Mouse (Mus musculus) megakaryocyte, embryonic 14.5 days (primary cell): ENCODE measurements around the gene Zfp536. TPM values are rescaled to one million over a fixed set of nuclear protein-coding genes. Genes with fewer than 3 reads are reported as not detected.
A peak's percentile ranks its signal among the peaks of the same experiment; 100 is the strongest.

Experiments
- H3K27me3 ChIP-seq: replicated peaks from 2 replicates; pipeline ENCODE3; 2012; ENCODE audit warnings: inconsistent platforms
- H3K36me3 ChIP-seq: replicated peaks from 2 replicates; pipeline ENCODE3; 2012; ENCODE audit warnings: low read length, inconsistent platforms, mixed read lengths
- H3K4me1 ChIP-seq: 2 replicates; pipeline ENCODE4 v1.6.1; 2012; ENCODE audit warnings: inconsistent platforms
- H3K4me3 ChIP-seq: replicated peaks from 2 replicates; pipeline ENCODE3; 2012; ENCODE audit warnings: moderate library complexity, mild to moderate bottlenecking, inconsistent platforms
- H3K9me3 ChIP-seq: 2 replicates; pipeline ENCODE4 v1.6.1; 2012; ENCODE audit warnings: inconsistent platforms
- FLI1 ChIP-seq: IDR thresholded peaks from 2 replicates; pipeline ENCODE4 v1.6.1; 2012; ENCODE audit warnings: low read length, inconsistent platforms, mixed read lengths
- GATA1 ChIP-seq: IDR thresholded peaks from 3 replicates; pipeline ENCODE4 v1.6.1; 2012; ENCODE audit warnings: mixed read lengths, low read length, inconsistent platforms, borderline replicate concordance
- polyA plus RNA-seq: library from polyadenylated mRNA; stranded (reverse); fragments of >175 nt; gene quantifications from 2 replicates; pipeline ENCODE4 v1.2.3, GENCODE M21; 2012; ENCODE audit warnings: low replicate concordance; ENCODE audit not compliant: insufficient read depth

Zfp536 gene
- polyA plus RNA-seq, 1 experiment, result not detected

DNA sequence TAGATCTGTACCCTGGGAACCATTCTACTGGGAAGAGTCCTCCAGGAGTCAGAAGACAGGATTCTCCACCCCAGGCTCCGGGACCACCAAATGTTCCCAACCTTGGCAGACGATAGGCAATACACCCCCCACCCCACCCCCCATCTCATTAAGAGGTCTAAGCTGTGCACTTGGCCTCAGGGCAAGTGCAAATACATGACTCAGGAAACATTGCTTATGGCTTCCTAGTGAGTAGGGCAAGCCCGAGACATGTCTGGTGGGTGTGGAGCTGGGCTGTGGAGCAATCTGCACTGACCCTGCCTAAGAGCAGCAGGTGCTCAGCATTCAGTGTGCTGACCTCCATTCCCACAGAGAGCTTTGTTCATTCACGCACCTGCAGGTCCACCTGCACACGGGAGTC, 78.4 kb downstream of the Zfp536 start:
- Histone ChIP-seq H3K27me3 (no peaks in the 10 kb centered on the region), H3K36me3 (no peaks in the 10 kb centered on the region), H3K9me3 (peaks cover 22% of the 10 kb centered on the region; the same call in 1 of the 2 replicates), H3K4me1 (no peaks in the 10 kb centered on the region), H3K4me3 (no peak overlapping the region)
- TF ChIP-seq GATA1 (no peak), FLI1 (no peak)

- Histone ChIP-seq H3K4me3 (no peak overlapping the region), H3K4me1 (no peaks in the 10 kb centered on the region), H3K36me3 (no peaks in the 10 kb centered on the region), H3K9me3 (peaks cover 25% of the 10 kb centered on the region; the same call in 1 of the 2 replicates), H3K27me3 (no peaks in the 10 kb centered on the region)
- TF ChIP-seq GATA1, result no peak
- no peak for TF ChIP-seq FLI1
These were observed 82.8 kb downstream of the Zfp536 start for GRCm38 (mm10) chr7:37690606-37691005.

GRCm38 (mm10) chr7:37689561-37690305, 83.7 kb downstream of the Zfp536 start:
- no peak overlapping the region for H3K4me3 ChIP-seq
- peaks cover 25% of the 10 kb centered on the region; the same call in 1 of the 2 replicates for H3K9me3 ChIP-seq
- H3K4me1 ChIP-seq, result no peaks in the 10 kb centered on the region
- TF ChIP-seq GATA1 (no peak), FLI1 (no peak)
- no peaks in the 10 kb centered on the region for H3K27me3 ChIP-seq
- H3K36me3 ChIP-seq, result no peaks in the 10 kb centered on the region

- no peak overlapping the region for H3K4me3 ChIP-seq
- no peaks in the 10 kb centered on the region for H3K36me3 ChIP-seq
- H3K9me3 ChIP-seq, result peaks cover 25% of the 10 kb centered on the region; the same call in 1 of the 2 replicates
- H3K4me1 ChIP-seq, result no peaks in the 10 kb centered on the region
- TF ChIP-seq GATA1 (no peak), FLI1 (no peak)
- no peaks in the 10 kb centered on the region for H3K27me3 ChIP-seq
These were observed 84.3 kb downstream of the Zfp536 start for GRCm38 (mm10) chr7:37689107-37689511.

- Histone ChIP-seq H3K9me3 (peaks cover 16% of the 10 kb centered on the region; the same call in 1 of the 2 replicates), H3K4me3 (no peak overlapping the region), H3K4me1 (no peaks in the 10 kb centered on the region), H3K27me3 (no peaks in the 10 kb centered on the region), H3K36me3 (no peaks in the 10 kb centered on the region)
- TF ChIP-seq FLI1, result no peak
- TF ChIP-seq GATA1, result no peak
These were observed 87.1 kb downstream of the Zfp536 start for GRCm38 (mm10) chr7:37686366-37686765.

DNA sequence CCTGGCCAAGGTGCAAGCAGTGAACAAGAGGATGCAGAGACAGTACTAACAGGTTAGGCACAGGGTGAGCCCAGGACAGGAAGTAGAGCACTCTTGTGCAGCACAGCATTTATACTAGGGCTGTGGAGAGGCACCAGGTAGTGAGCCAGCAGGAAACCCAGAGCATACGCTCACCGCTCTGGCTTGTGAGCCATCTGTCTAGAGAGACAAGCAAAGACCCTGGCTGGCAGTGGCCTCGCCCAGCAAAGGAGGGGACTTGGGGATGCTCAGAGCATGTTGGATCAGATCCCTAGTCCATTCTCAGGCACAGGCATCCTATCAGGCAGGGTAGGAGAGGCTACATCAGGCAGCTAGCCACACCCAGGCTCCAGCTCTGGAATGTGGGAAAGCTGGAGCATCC, 88.2 kb downstream of the Zfp536 start:
- Histone ChIP-seq H3K4me1 (no peaks in the 10 kb centered on the region), H3K9me3 (peaks cover 16% of the 10 kb centered on the region; the same call in 1 of the 2 replicates), H3K36me3 (no peaks in the 10 kb centered on the region), H3K27me3 (no peaks in the 10 kb centered on the region), H3K4me3 (peak overlapping the region; percentile 42)
- TF ChIP-seq FLI1 (no peak), GATA1 (no peak)

- Histone ChIP-seq H3K4me3 (no peak overlapping the region), H3K36me3 (no peaks in the 10 kb centered on the region), H3K27me3 (no peaks in the 10 kb centered on the region), H3K4me1 (no peaks in the 10 kb centered on the region), H3K9me3 (peaks cover 7% of the 10 kb centered on the region; the same call in 1 of the 2 replicates)
- TF ChIP-seq FLI1 (no peak), GATA1 (no peak)
These were observed 92.1 kb downstream of the Zfp536 start for GRCm38 (mm10) chr7:37681335-37681734.

DNA sequence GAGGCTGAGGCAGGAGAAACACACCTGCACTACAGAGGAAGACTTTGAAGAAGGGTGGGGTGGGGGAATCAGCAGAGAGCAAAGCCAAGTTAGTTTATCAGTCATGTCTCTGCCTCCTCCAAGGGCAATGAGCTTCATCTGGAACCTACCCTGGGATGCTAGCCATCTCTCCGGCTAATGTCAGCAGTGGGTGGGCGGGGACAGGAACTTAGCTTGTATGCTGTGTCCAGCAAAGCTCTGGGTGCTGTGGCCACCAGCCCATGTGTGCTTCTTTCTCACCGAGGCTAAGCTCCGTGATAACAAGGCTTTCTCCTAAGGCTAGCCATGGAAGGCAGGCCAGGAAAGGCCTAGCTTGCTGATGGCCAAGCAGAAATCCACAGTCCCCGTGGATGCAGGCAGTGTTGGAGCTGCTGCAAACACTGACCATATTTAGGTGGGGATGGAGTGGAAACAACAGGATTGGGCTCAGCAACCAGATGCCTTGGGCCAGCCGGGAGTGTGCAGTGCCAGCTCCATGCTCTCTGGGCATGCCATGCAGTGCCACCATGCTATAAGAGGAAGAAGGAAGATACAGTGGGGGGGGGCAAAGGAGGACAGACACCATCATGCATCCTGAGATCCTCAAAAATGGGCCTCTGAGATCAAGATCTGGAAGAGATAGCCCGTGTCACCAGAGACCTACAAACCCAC, 109.6 kb downstream of the Zfp536 start:
- no peak for TF ChIP-seq GATA1
- TF ChIP-seq FLI1, result no peak
- Histone ChIP-seq H3K4me3 (peak overlapping the region; percentile 16), H3K27me3 (no peaks in the 10 kb centered on the region), H3K36me3 (no peaks in the 10 kb centered on the region), H3K9me3 (peaks cover 28% of the 10 kb centered on the region), H3K4me1 (no peaks in the 10 kb centered on the region)

- Histone ChIP-seq H3K4me1 (no peaks in the 10 kb centered on the region), H3K4me3 (no peak overlapping the region), H3K9me3 (peaks cover 37% of the 10 kb centered on the region), H3K27me3 (no peaks in the 10 kb centered on the region), H3K36me3 (no peaks in the 10 kb centered on the region)
- no peak for TF ChIP-seq GATA1
- no peak for TF ChIP-seq FLI1
These were observed 124.8 kb downstream of the Zfp536 start for GRCm38 (mm10) chr7:37648671-37649070.
